In the genomic region with DNA sequence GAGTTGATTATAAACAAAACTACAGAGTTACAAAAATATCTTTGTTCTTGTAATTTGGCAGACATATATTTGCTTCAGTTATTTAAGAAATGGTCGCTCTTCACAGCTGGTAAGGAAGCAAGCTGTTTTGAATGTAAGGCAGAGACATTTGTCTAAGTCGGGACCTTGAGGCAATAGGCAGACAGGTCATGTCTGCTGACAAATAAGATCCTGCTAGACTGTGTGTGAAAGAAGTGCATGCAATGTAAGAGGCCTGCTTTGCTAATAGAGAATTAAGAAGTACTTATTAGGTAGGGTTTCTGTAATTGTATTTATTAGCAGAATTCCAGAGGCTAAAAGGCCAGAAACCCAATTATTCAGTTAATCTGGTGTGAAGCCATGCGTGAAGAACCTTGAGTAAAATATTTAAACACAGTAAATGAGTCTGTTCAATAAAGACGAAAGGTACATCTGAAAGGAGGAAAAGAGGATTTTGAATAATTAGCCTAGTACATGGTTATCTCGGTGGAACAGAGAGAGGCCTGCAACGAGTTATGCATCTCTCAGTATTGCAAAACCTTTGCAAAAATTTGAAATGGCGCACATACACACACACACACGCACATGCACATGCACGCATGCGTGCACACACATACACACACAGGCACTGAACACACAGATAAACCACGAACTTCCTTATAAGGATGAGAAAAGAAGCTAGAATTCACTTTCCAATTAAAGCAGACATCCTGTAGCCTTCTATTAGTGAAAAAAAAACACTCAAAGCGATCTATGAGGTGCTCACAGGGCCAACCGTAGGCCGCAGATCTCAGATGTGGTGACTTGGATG, we compare ENCODE assay signal across 8 mouse cellular contexts.
A peak's percentile ranks its signal among the peaks of the same experiment; 100 is the strongest.
DNase-seq lines count a peak whose midpoint lies in the region; ATAC-seq and TF ChIP-seq lines count a peak whose summit lies in the region.

No protein-coding gene starts in this region.

- H3K27me3 ChIP-seq in intestine, embryonic 14.5 days (replicated peaks; ENCODE audit: control insufficient read depth, insufficient read depth, low read length) = no peaks in the 10 kb centered on the region
- no peaks in the 10 kb centered on the region for H3K27me3 ChIP-seq in intestine, postnatal 0 days (replicated peaks; ENCODE audit: control insufficient read depth, insufficient read depth, low read length)
- H3K27me3 ChIP-seq in midbrain, embryonic 15.5 days (replicated peaks) = no peaks in the 10 kb centered on the region

- no peaks in the 10 kb centered on the region for H3K36me3 ChIP-seq in intestine, embryonic 14.5 days (ENCODE audit: control insufficient read depth, insufficient read depth, low read length)
- H3K36me3 ChIP-seq in intestine, postnatal 0 days (ENCODE audit: control insufficient read depth, insufficient read depth) = no peaks in the 10 kb centered on the region
- H3K36me3 ChIP-seq in midbrain, embryonic 15.5 days (replicated peaks) = no peaks in the 10 kb centered on the region

- TF ChIP-seq CTCF in intestine, postnatal 0 days (IDR thresholded peaks at IDR 0.05; ENCODE audit: low read depth) = no peak

- no peak overlapping the region for H3K4me3 ChIP-seq in intestine, embryonic 14.5 days (ENCODE audit: low read depth, low read length)
- H3K4me3 ChIP-seq in intestine, postnatal 0 days (ENCODE audit: low read depth, low read length) = no peak overlapping the region
- no peak overlapping the region for H3K4me3 ChIP-seq in brown adipose tissue, adult 24 weeks (ENCODE audit: insufficient read depth, low read depth, low read length)
- no peak overlapping the region for H3K4me3 ChIP-seq in midbrain, embryonic 15.5 days

- peak overlapping the region; percentile 69; the same call in 1 of the 2 replicates for H3K27ac ChIP-seq in intestine, embryonic 14.5 days (ENCODE audit: low read depth)
- H3K27ac ChIP-seq in intestine, postnatal 0 days (ENCODE audit: low read depth, low read length) = no peak overlapping the region
- peak overlapping the region; percentile 47; the same call in 1 of the 2 replicates for H3K27ac ChIP-seq in brown adipose tissue, adult 24 weeks (replicated peaks; ENCODE audit: low read depth, low read length)
- H3K27ac ChIP-seq in midbrain, embryonic 15.5 days = 0 out of 2 replicates have a peak overlapping the region, but pooled peaks have one; percentile 10

- ATAC-seq in intestine, embryonic 14.5 days (replicated peaks; ENCODE audit: low FRiP score, low TSS enrichment, low read depth) = no peak
- ATAC-seq in intestine, postnatal 0 days = no peak
- ATAC-seq in granulocyte monocyte progenitor cell, adult 5-6 weeks (replicated peaks; ENCODE audit: poor library complexity, severe bottlenecking) = peak; percentile 21; the same call in 1 of the 2 replicates
- ATAC-seq in midbrain, embryonic 15.5 days (replicated peaks) = peak; percentile 77
- ATAC-seq in megakaryocyte-erythroid progenitor cell, adult 5-6 weeks (replicated peaks; ENCODE audit: low FRiP score, low TSS enrichment, poor library complexity, severe bottlenecking) = no peak

- peaks cover 21% of the 10 kb centered on the region; the same call in 1 of the 2 replicates for H3K4me1 ChIP-seq in intestine, embryonic 14.5 days (replicated peaks; ENCODE audit: control insufficient read depth, insufficient read depth, low read length)
- no peaks in the 10 kb centered on the region for H3K4me1 ChIP-seq in intestine, postnatal 0 days (replicated peaks; ENCODE audit: control insufficient read depth, insufficient read depth, low read length)
- peaks cover 7% of the 10 kb centered on the region for H3K4me1 ChIP-seq in brown adipose tissue, adult 24 weeks (ENCODE audit: control insufficient read depth, insufficient read depth, insufficient read length, low read length)
- H3K4me1 ChIP-seq in midbrain, embryonic 15.5 days = peaks cover 10% of the 10 kb centered on the region; the same call in 1 of the 2 replicates

- DNase-seq in intestine, embryonic 14.5 days (ENCODE audit: low spot score) = no peak
- no peak for DNase-seq in frontal cortex, adult 2 months (ENCODE audit: extremely low spot score in 1 of 2, low spot score in 1 of 2)
- DNase-seq in adrenal gland, adult 8-10 months = no peak

- WGBS in intestine, embryonic 14.5 days = 71% methylated on average over 14 of the region's 14 CpGs
- WGBS in intestine, postnatal 0 days = 82% methylated on average over 14 of the region's 14 CpGs
- 61% methylated on average over 14 of the region's 14 CpGs for WGBS in midbrain, embryonic 15.5 days

- no peaks in the 10 kb centered on the region for H3K9me3 ChIP-seq in intestine, embryonic 14.5 days (ENCODE audit: control insufficient read depth, low read length)
- H3K9me3 ChIP-seq in intestine, postnatal 0 days (ENCODE audit: control insufficient read depth) = no peaks in the 10 kb centered on the region
- no peaks in the 10 kb centered on the region for H3K9me3 ChIP-seq in midbrain, embryonic 15.5 days

- H3K9ac ChIP-seq in intestine, embryonic 14.5 days (ENCODE audit: low read length) = no peak overlapping the region
- no peak overlapping the region for H3K9ac ChIP-seq in intestine, postnatal 0 days (ENCODE audit: low read depth, low read length)
- no peak overlapping the region for H3K9ac ChIP-seq in midbrain, embryonic 15.5 days

- H3K4me2 ChIP-seq in intestine, embryonic 14.5 days (ENCODE audit: low read length) = no peak overlapping the region
- H3K4me2 ChIP-seq in intestine, postnatal 0 days (replicated peaks; ENCODE audit: low read depth) = no peak overlapping the region
- H3K4me2 ChIP-seq in midbrain, embryonic 15.5 days = no peak overlapping the region

Comparison
In these comparisons a context has a peak if more than half of its experiments do, and no peak if none do; other contexts are left out.
1. ATAC-seq: peak in granulocyte monocyte progenitor cell, adult 5-6 weeks (single experiment) and midbrain, embryonic 15.5 days (single experiment); none in intestine, embryonic 14.5 days (single experiment), intestine, postnatal 0 days (single experiment) and megakaryocyte-erythroid progenitor cell, adult 5-6 weeks (single experiment).